Mouse (Mus musculus): ENCODE data around the gene Gm20388.
A peak's percentile ranks its signal among the peaks of the same experiment; 100 is the strongest.
"Not testable (repeated sequence)": the region's sequence is repeated elsewhere in the genome, so short reads cannot be mapped to it uniquely, and the experiment has no call there.

Gm20388 gene

GRCm38 (mm10) chr8:123039376-123040109 is 3128.9 kb downstream of the Gm20388 start:
- DNase-seq = no peak

GRCm38 (mm10) chr8:123040110-123040650 is 3129.5 kb downstream of the Gm20388 start:
- DNase-seq = no peak

- DNase-seq = peak; percentile 64
Measured at GRCm38 (mm10) chr8:123041008-123041773, 3130.6 kb downstream of the Gm20388 start.

- no peak for DNase-seq
Measured at GRCm38 (mm10) chr8:123041774-123042105, 3131.1 kb downstream of the Gm20388 start.

GRCm38 (mm10) chr8:123042158-123042973 is 3131.7 kb downstream of the Gm20388 start, which contains the start of gene Ankrd11:
Gene Ankrd11 (minus strand): TSS chr8:123042277.
- DNase-seq = peak; percentile 100

- DNase-seq = no peak
Measured at GRCm38 (mm10) chr8:123042974-123043625, 3132.5 kb downstream of the Gm20388 start.

- DNase-seq = no peak
Measured at GRCm38 (mm10) chr8:123043941-123044340, 3133.3 kb downstream of the Gm20388 start.

- not testable (repeated sequence) for DNase-seq
Measured at GRCm38 (mm10) chr8:123044743-123045425, 3134.2 kb downstream of the Gm20388 start.

- no peak for DNase-seq
Measured at GRCm38 (mm10) chr8:123046706-123047105, 3136.1 kb downstream of the Gm20388 start.

GRCm38 (mm10) chr8:123047827-123048226 is 3137.2 kb downstream of the Gm20388 start:
- DNase-seq = no peak

- DNase-seq = no peak
Measured at GRCm38 (mm10) chr8:123048402-123048801, 3137.8 kb downstream of the Gm20388 start.

- no peak for DNase-seq
Measured at GRCm38 (mm10) chr8:123051458-123051857, 3140.8 kb downstream of the Gm20388 start.

- no peak for DNase-seq
Measured at GRCm38 (mm10) chr8:123062721-123063120, 3152.1 kb downstream of the Gm20388 start, which contains the start of gene Spg7. Gene Spg7 (plus strand): TSS chr8:123062942.

GRCm38 (mm10) chr8:123064072-123064471 is 3153.4 kb downstream of the Gm20388 start:
- no peak for DNase-seq

GRCm38 (mm10) chr8:123064809-123065213 is 3154.2 kb downstream of the Gm20388 start:
- no peak for DNase-seq

- peak; percentile 92 for DNase-seq
Measured at GRCm38 (mm10) chr8:123065214-123066100, 3154.8 kb downstream of the Gm20388 start.

- peak; percentile 31 for DNase-seq
Measured at GRCm38 (mm10) chr8:123066101-123066683, 3155.6 kb downstream of the Gm20388 start.

GRCm38 (mm10) chr8:123071176-123071575 is 3160.5 kb downstream of the Gm20388 start:
- no peak for DNase-seq

- no peak for DNase-seq
Measured at GRCm38 (mm10) chr8:123077213-123077612, 3166.6 kb downstream of the Gm20388 start.

- no peak for DNase-seq
Measured at GRCm38 (mm10) chr8:123082993-123083392, 3172.4 kb downstream of the Gm20388 start.
